In genomic region chrX:164440140-164440539, GRCm38 (mm10) we compare ENCODE assay signal across 12 mouse cellular contexts. TPM values are rescaled to one million over a fixed set of nuclear protein-coding genes. Genes with fewer than 3 reads are reported as not detected.
DNase-seq lines count a peak whose midpoint lies in the region; ATAC-seq lines count a peak whose summit lies in the region.
"Had no signal": no experiment of that assay in that cellular context is flagged by ENCODE, and none has a peak within 500 bp of the region (broad histone marks: within the 10 kb centered on the region; RNA-seq: fewer than 3 reads in every experiment).

No protein-coding gene starts in this region.

- 19% methylated on average over 2 of the region's 2 CpGs for WGBS in heart, embryonic 16.5 days

- H3K27me3 ChIP-seq in heart, embryonic 16.5 days (ENCODE audit: control insufficient read depth, insufficient read depth, low read length) = no peaks in the 10 kb centered on the region

- H3K9me3 ChIP-seq in heart, embryonic 16.5 days (replicated peaks; ENCODE audit: control insufficient read depth, low read length) = no peaks in the 10 kb centered on the region
- H3K9me3 ChIP-seq: midbrain, embryonic 12.5 days had no signal

- no peaks in the 10 kb centered on the region for H3K36me3 ChIP-seq in heart, embryonic 16.5 days (ENCODE audit: control insufficient read depth, insufficient read depth)
- H3K36me3 ChIP-seq: midbrain, embryonic 12.5 days had no signal

- DNase-seq in adipocyte (ENCODE audit: low spot score) = peak; percentile 45
- peak; percentile 18 for DNase-seq in brain, adult 2 months (ENCODE audit: low read depth, low spot score)
- DNase-seq in kidney, postnatal 4 days = peak; percentile 38 to 39
- DNase-seq in cerebellum, postnatal 14 days = no peak
- DNase-seq in cerebellum, postnatal 4 days (ENCODE audit: low spot score in 2 of 2) = no peak
- DNase-seq: cerebellum, postnatal 36 days; spleen, adult 18-20 months had no signal

- H3K4me2 ChIP-seq in heart, embryonic 16.5 days (ENCODE audit: low read depth, low read length) = peak overlapping the region; percentile 56
- H3K4me2 ChIP-seq: midbrain, embryonic 12.5 days had no signal

- peak overlapping the region; percentile 93 for H3K27ac ChIP-seq in heart, embryonic 16.5 days (ENCODE audit: low read length)
- H3K27ac ChIP-seq: midbrain, embryonic 12.5 days had no signal

- peak overlapping the region; percentile 49; the same call in 1 of the 2 replicates for H3K9ac ChIP-seq in heart, embryonic 16.5 days (ENCODE audit: low read length)
- H3K9ac ChIP-seq: midbrain, embryonic 12.5 days had no signal

- peaks cover 8% of the 10 kb centered on the region; the same call in 1 of the 2 replicates for H3K4me1 ChIP-seq in heart, embryonic 16.5 days (ENCODE audit: control insufficient read depth, insufficient read depth, low read length)
- H3K4me1 ChIP-seq: midbrain, embryonic 12.5 days had no signal

- peak; percentile 72 for ATAC-seq in heart, embryonic 16.5 days (replicated peaks; ENCODE audit: extremely low read depth, insufficient read depth, low FRiP score)
- ATAC-seq in inflammation-experienced regulatory T-cells, adult 6 months = no peak

- peak overlapping the region; percentile 26; the same call in 1 of the 2 replicates for H3K4me3 ChIP-seq in heart, embryonic 16.5 days (ENCODE audit: low read length)
- H3K4me3 ChIP-seq: erythroblast, embryonic 14.5 days; midbrain, embryonic 12.5 days had no signal

RNA-seq across cellular contexts. Expression of gene Asb11, which starts 3.3 kb away (rescaled TPM):
- polyA plus RNA-seq in heart, embryonic 16.5 days (2015; fragmentation: Nextera tagmentation; extraction: Ambion mirVana) = 79.9 and 83.9 TPM in 2 replicates
- polyA plus RNA-seq in inflammation-experienced regulatory T-cells, adult 6 months (2017; shearing (Covaris generic)) = not detected
- polyA plus RNA-seq: erythroblast, embryonic 14.5 days; midbrain, embryonic 12.5 days; neural tube, embryonic 14.5 days had no signal

RNA-seq across cellular contexts. Expression of gene Piga, which starts 20.6 kb away (rescaled TPM):
- polyA plus RNA-seq in heart, embryonic 16.5 days (2015; fragmentation: Nextera tagmentation; extraction: Ambion mirVana) = 8.2 and 8.6 TPM in 2 replicates
- 1 to 10 TPM; 5.6 to 6.3 (median 5.8) TPM for polyA plus RNA-seq in inflammation-experienced regulatory T-cells, adult 6 months (2017; shearing (Covaris generic))

Comparison
In these comparisons a context has a peak if more than half of its experiments do, and no peak if none do; other contexts are left out.
1. DNase-seq: peak in adipocyte (single experiment), brain, adult 2 months (single experiment) and kidney, postnatal 4 days (2 of 2); none in cerebellum, postnatal 14 days (0 of 2) and cerebellum, postnatal 4 days (0 of 2).
2. RNA of gene Asb11, which starts 3.3 kb away (polyA plus RNA-seq): 79.9 to 83.9 TPM in heart, embryonic 16.5 days; not detected in inflammation-experienced regulatory T-cells, adult 6 months; every median in the first group is over 10 times any median in the second.